Mouse (Mus musculus) limb, embryonic 14.5 days (tissue): Measurements from ENCODE around the gene Glcci1. TPM values are rescaled to one million over a fixed set of nuclear protein-coding genes. Genes with fewer than 3 reads are reported as not detected.
A peak's percentile ranks its signal among the peaks of the same experiment; 100 is the strongest.

Source experiments
- ATAC-seq: fragments of 200-750 bp; cut with Nextera tagmentation; 2 replicates; pipeline ENCODE4 v1.8.0; 2017; ENCODE audit warnings: low read depth, moderate number of reproducible peaks, moderate TSS enrichment; ENCODE audit not compliant: low FRiP score
- DNase-seq: peaks from one replicate; pipeline ENCODE4 v3.0.0-alpha.2; 2015; ENCODE audit warnings: low spot score
- H3K27ac ChIP-seq: fragments of 300-500 bp; sonication (generic); replicated peaks from 2 replicates; pipeline ENCODE4 v1.5.1; 2014; ENCODE audit warnings: low read depth, mild to moderate bottlenecking, low read length, moderate library complexity, mixed read lengths
- H3K27me3 ChIP-seq: fragments of 300-500 bp; sonication (generic); 2 replicates; pipeline ENCODE4 v1.6.1; 2014; ENCODE audit warnings: low read length, mixed read lengths; ENCODE audit not compliant: control insufficient read depth, insufficient read depth
- H3K36me3 ChIP-seq: fragments of 300-500 bp; sonication (generic); 2 replicates; pipeline ENCODE4 v1.6.1; 2014; ENCODE audit warnings: mild to moderate bottlenecking, low read length, moderate library complexity, mixed read lengths; ENCODE audit not compliant: control insufficient read depth, insufficient read depth
- H3K4me1 ChIP-seq: fragments of 300-500 bp; sonication (generic); 2 replicates; pipeline ENCODE4 v1.6.1; 2014; ENCODE audit warnings: antibody characterized with exemption, low read length, mixed read lengths; ENCODE audit not compliant: control insufficient read depth, insufficient read depth
- H3K4me2 ChIP-seq: fragments of 300-500 bp; sonication (generic); replicated peaks from 2 replicates; pipeline ENCODE4 v1.6.1; 2014; ENCODE audit warnings: low read depth, mild to moderate bottlenecking, low read length, moderate library complexity; ENCODE audit not compliant: severe bottlenecking
- H3K4me3 ChIP-seq: fragments of 300-500 bp; sonication (generic); replicated peaks from 2 replicates; pipeline ENCODE4 v1.5.1; 2014; ENCODE audit warnings: low read length
- H3K9ac ChIP-seq: fragments of 300-500 bp; sonication (generic); 2 replicates; pipeline ENCODE4 v1.6.1; 2014; ENCODE audit warnings: mild to moderate bottlenecking, low read depth, low read length, moderate library complexity; ENCODE audit not compliant: severe bottlenecking
- H3K9me3 ChIP-seq: fragments of 300-500 bp; sonication (generic); 2 replicates; pipeline ENCODE4 v1.6.1; 2016; ENCODE audit warnings: low read length; ENCODE audit not compliant: control insufficient read depth
- POLR2A ChIP-seq: fragments of 200-500 bp; IDR thresholded peaks from 2 replicates; pipeline ENCODE4 v1.8.0; 2012; ENCODE audit warnings: inconsistent platforms, mild to moderate bottlenecking, moderate library complexity, borderline replicate concordance; ENCODE audit not compliant: insufficient read depth, insufficient read length; ENCODE audit errors: extremely low read depth
- WGBS: fragments of 180-500 bp; shearing (Covaris S2); extraction: QIAGEN DNeasy Blood & Tissue Kit; methylation state at CpG from one replicate; pipeline ENCODE4 v1.1.7; 2014; 5-methylcytosine and 5-hydroxymethylcytosine counted together
- polyA plus RNA-seq, 2 experiments: library from polyadenylated mRNA; depleted of rRNA in 1 of 2; stranded (reverse) in 1 of 2; unstranded in 1 of 2; fragments of >200 nt; fragmentation: Nextera tagmentation in 1 of 2; extraction: Ambion mirVana in 1 of 2; gene quantifications; 2 replicates each; pipeline versions ENCODE4 v1.2.1 to v1.2.3; 2012 to 2014

The Glcci1 gene
- polyA plus RNA-seq, 2 experiments, result 10.1 to 11.9 TPM

DNA sequence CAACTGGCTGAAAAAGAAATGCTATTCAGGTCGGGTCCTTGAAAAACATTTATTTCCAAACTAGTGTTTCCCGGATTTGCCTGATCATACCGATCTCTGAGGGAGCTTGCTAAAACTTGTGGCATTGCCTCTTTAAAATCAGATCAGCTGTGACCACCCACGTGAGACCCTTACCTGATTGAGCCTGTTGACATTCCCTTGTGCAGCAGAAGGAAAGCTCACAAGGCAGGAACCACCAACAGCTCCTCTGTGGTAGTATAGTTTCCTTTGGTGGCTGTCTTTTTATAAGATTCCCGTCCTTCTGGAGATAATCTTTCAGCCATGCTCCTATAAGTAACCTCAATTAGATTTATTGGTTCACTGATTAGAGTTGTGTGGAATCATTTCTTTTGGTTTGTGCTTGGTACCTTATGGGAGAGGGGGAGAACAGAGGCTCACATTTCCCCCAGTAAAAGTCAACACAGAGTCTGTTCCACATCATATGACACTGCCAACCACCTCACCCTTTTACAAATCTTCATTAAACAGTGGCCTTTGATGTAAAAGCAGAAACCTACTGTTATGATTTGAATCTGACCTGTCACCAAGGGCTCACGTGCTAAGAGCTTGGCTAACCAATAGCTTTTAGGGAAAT lies 12.0 kb upstream of the Glcci1 start:
- Histone ChIP-seq H3K27me3 (no peaks in the 10 kb centered on the region), H3K4me1 (0 out of 2 replicates have a peak, but pooled peaks cover 4% of the 10 kb centered on the region), H3K9me3 (no peaks in the 10 kb centered on the region), H3K4me2 (no peak overlapping the region), H3K36me3 (no peaks in the 10 kb centered on the region), H3K27ac (no peak overlapping the region), H3K4me3 (no peak overlapping the region), H3K9ac (no peak overlapping the region)
- 43% methylated on average over 6 of the region's 6 CpGs for whole genome bisulfite sequencing
- DNase-seq (no peak), ATAC-seq (no peak)
- TF ChIP-seq POLR2A, result no peak

DNA sequence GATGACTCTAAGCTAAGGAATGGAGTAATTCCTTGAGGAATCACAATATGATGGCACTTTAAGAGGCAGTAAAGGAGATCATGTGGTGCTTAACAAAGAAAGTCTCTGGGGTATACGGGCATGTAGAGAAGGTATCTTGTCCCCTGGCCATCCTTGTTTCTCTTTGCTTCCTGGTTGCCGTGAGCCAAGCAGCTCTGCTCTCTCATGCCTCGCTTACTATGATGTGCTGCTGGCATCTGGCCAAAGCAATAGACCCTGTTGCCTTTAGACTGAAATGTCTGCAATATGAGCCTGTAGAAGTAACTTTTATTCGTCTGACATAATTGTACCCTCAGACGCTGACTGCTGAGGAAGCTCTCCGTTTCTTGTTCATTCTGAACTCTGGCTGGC lies 11.5 kb upstream of the Glcci1 start:
- Histone ChIP-seq H3K4me1 (0 out of 2 replicates have a peak, but pooled peaks cover 4% of the 10 kb centered on the region), H3K27ac (no peak overlapping the region), H3K4me3 (no peak overlapping the region), H3K9ac (no peak overlapping the region), H3K4me2 (no peak overlapping the region), H3K27me3 (no peaks in the 10 kb centered on the region), H3K36me3 (no peaks in the 10 kb centered on the region), H3K9me3 (no peaks in the 10 kb centered on the region)
- DNase-seq (peak; percentile 51), ATAC-seq (peak; percentile 26; the same call in 1 of the 2 replicates)
- WGBS, result 19% methylated on average over 6 of the region's 6 CpGs
- TF ChIP-seq POLR2A, result no peak

DNA sequence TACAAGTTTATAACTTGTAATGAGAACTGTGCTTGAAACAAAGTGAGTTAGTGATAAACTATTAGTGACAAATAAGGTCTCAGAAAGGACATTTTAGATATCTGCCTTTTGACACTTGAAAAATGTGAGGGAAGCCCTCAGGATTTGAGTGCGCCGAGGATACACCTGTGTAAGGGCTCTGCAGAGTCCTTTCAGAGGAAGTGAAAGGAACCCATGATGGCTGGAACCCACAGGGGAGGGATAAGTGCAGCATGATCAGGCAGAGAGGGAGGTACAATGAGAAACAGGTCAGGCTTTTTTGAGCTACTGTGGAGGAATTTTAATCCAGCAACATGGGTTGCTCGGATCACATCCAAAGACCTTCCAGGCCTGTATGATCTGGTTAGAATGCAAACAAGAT lies 10.4 kb upstream of the Glcci1 start:
- no peak overlapping the region for H3K4me2 ChIP-seq
- no peak overlapping the region for H3K9ac ChIP-seq
- 0 out of 2 replicates have a peak, but pooled peaks cover 4% of the 10 kb centered on the region for H3K4me1 ChIP-seq
- H3K27me3 ChIP-seq, result no peaks in the 10 kb centered on the region
- H3K4me3 ChIP-seq, result no peak overlapping the region
- no peak for TF ChIP-seq POLR2A
- H3K9me3 ChIP-seq, result no peaks in the 10 kb centered on the region
- ATAC-seq (no peak), DNase-seq (no peak)
- H3K36me3 ChIP-seq, result no peaks in the 10 kb centered on the region
- no peak overlapping the region for H3K27ac ChIP-seq
- 78% methylated on average over 3 of the region's 3 CpGs for WGBS

DNA sequence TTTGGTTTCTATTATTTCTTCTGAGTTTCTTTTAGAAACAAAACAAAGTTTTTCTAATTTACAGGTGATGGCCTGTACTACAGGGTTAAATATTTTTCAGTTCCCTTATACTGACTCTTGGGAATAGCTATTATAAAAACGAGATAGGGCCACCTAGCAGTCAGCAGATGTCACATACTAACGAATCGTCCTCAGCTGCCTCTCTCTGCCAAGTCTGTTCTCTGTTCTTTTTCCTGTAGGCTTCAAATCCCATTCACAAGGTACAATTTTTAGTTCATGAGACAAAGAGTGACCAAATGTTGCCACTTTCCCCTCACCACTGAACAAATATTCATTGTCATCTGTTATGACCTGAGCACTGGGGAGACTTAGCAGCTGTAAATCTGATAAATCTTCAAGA lies 5.4 kb upstream of the Glcci1 start:
- DNase-seq (no peak), ATAC-seq (no peak)
- Histone ChIP-seq H3K9me3 (no peaks in the 10 kb centered on the region), H3K27ac (no peak overlapping the region), H3K4me3 (no peak overlapping the region), H3K36me3 (no peaks in the 10 kb centered on the region), H3K27me3 (no peaks in the 10 kb centered on the region), H3K9ac (no peak overlapping the region), H3K4me1 (peaks cover 4% of the 10 kb centered on the region; the same call in 1 of the 2 replicates), H3K4me2 (no peak overlapping the region)
- WGBS, result 37% methylated on average over 3 of the region's 3 CpGs
- TF ChIP-seq POLR2A, result no peak

DNA sequence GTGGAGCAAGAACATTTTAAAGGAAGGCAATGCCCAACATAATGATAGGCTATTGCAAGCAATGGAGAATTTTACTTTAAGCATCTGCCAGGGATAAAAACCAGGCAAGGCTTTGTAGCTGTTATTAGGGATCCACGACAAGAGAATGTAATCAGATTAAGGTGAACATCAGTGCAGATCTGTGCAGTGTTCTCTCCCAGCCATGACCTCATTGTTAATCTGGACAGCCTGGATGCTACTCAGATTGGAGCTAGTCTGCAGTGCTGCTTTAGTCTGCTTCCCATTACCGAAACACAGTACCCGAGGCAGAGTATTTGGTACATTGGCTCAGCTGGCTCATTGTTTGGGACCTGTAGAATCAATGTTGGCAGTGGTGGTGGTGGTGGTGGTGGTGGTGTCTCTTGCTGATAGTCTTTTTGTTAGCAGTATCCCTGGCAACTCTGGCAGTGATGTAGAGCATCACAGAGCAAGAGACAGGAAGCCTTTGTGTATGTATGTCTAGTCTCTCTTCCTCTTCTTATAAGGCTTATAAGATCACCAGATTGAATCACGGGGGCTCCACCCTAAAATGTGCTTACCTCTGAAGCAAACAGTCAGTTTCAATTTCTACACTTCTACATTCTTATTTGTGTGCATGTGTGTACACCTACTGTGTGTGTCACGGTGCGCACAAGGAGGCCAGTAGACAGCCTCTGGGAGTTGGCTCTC lies 4.7 kb upstream of the Glcci1 start:
- TF ChIP-seq POLR2A, result no peak
- DNase-seq (no peak), ATAC-seq (no peak)
- H3K27me3 ChIP-seq, result no peaks in the 10 kb centered on the region
- 87% methylated on average over 6 of the region's 6 CpGs for WGBS
- H3K36me3 ChIP-seq, result no peaks in the 10 kb centered on the region
- H3K4me1 ChIP-seq, result peaks cover 4% of the 10 kb centered on the region; the same call in 1 of the 2 replicates
- no peaks in the 10 kb centered on the region for H3K9me3 ChIP-seq
- no peak overlapping the region for H3K27ac ChIP-seq
- no peak overlapping the region for H3K4me3 ChIP-seq
- H3K9ac ChIP-seq, result no peak overlapping the region
- no peak overlapping the region for H3K4me2 ChIP-seq
